Mouse (Mus musculus) ES-E14 (cell line): ENCODE data around the gene Clk2.

Experiments used
- CHD2 ChIP-seq: IDR thresholded peaks from 2 replicates; pipeline ENCODE4 v1.6.1; 2014; ENCODE audit warnings: mild to moderate bottlenecking, low read depth, low read length, inconsistent platforms
- HCFC1 ChIP-seq: IDR thresholded peaks from 2 replicates; pipeline ENCODE4 v1.6.1; 2012; ENCODE audit warnings: low read length, inconsistent platforms, borderline replicate concordance; ENCODE audit not compliant: insufficient read depth
- MAFK ChIP-seq: IDR thresholded peaks from 2 replicates; pipeline ENCODE4 v1.6.1; 2014; ENCODE audit warnings: mild to moderate bottlenecking, low read depth, low read length, inconsistent platforms; ENCODE audit not compliant: insufficient read depth
- ZNF384 ChIP-seq: IDR thresholded peaks from 2 replicates; pipeline ENCODE4 v1.6.1; 2012; ENCODE audit warnings: low read depth, low read length, inconsistent platforms

- no peak for TF ChIP-seq ZNF384
- TF ChIP-seq CHD2: no peak
- TF ChIP-seq MAFK: no peak
- no peak for TF ChIP-seq HCFC1
Observed at GRCm38 (mm10) chr3:89165268-89165870, 774 bp downstream of the Clk2 start.
